Mouse (Mus musculus) limb, embryonic 14.5 days (tissue): ENCODE measurements around the gene Narfl. TPM values are rescaled to one million over a fixed set of nuclear protein-coding genes. Genes with fewer than 3 reads are reported as not detected.

Experiments
- ATAC-seq: fragments of 200-750 bp; cut with Nextera tagmentation; 2 replicates; pipeline ENCODE4 v1.8.0; 2017; ENCODE audit warnings: low read depth, moderate number of reproducible peaks, moderate TSS enrichment; ENCODE audit not compliant: low FRiP score
- DNase-seq: peaks from one replicate; pipeline ENCODE4 v3.0.0-alpha.2; 2015; ENCODE audit warnings: low spot score
- H3K27ac ChIP-seq: fragments of 300-500 bp; sonication (generic); replicated peaks from 2 replicates; pipeline ENCODE4 v1.5.1; 2014; ENCODE audit warnings: low read depth, mild to moderate bottlenecking, low read length, moderate library complexity, mixed read lengths
- H3K27me3 ChIP-seq: fragments of 300-500 bp; sonication (generic); 2 replicates; pipeline ENCODE4 v1.6.1; 2014; ENCODE audit warnings: low read length, mixed read lengths; ENCODE audit not compliant: control insufficient read depth, insufficient read depth
- H3K36me3 ChIP-seq: fragments of 300-500 bp; sonication (generic); 2 replicates; pipeline ENCODE4 v1.6.1; 2014; ENCODE audit warnings: mild to moderate bottlenecking, low read length, moderate library complexity, mixed read lengths; ENCODE audit not compliant: control insufficient read depth, insufficient read depth
- H3K4me1 ChIP-seq: fragments of 300-500 bp; sonication (generic); 2 replicates; pipeline ENCODE4 v1.6.1; 2014; ENCODE audit warnings: antibody characterized with exemption, low read length, mixed read lengths; ENCODE audit not compliant: control insufficient read depth, insufficient read depth
- H3K4me2 ChIP-seq: fragments of 300-500 bp; sonication (generic); replicated peaks from 2 replicates; pipeline ENCODE4 v1.6.1; 2014; ENCODE audit warnings: low read depth, mild to moderate bottlenecking, low read length, moderate library complexity; ENCODE audit not compliant: severe bottlenecking
- H3K4me3 ChIP-seq: fragments of 300-500 bp; sonication (generic); replicated peaks from 2 replicates; pipeline ENCODE4 v1.5.1; 2014; ENCODE audit warnings: low read length
- H3K9ac ChIP-seq: fragments of 300-500 bp; sonication (generic); 2 replicates; pipeline ENCODE4 v1.6.1; 2014; ENCODE audit warnings: mild to moderate bottlenecking, low read depth, low read length, moderate library complexity; ENCODE audit not compliant: severe bottlenecking
- H3K9me3 ChIP-seq: fragments of 300-500 bp; sonication (generic); 2 replicates; pipeline ENCODE4 v1.6.1; 2016; ENCODE audit warnings: low read length; ENCODE audit not compliant: control insufficient read depth
- POLR2A ChIP-seq: fragments of 200-500 bp; IDR thresholded peaks from 2 replicates; pipeline ENCODE4 v1.8.0; 2012; ENCODE audit warnings: inconsistent platforms, mild to moderate bottlenecking, moderate library complexity, borderline replicate concordance; ENCODE audit not compliant: insufficient read depth, insufficient read length; ENCODE audit errors: extremely low read depth
- WGBS: fragments of 180-500 bp; shearing (Covaris S2); extraction: QIAGEN DNeasy Blood & Tissue Kit; methylation state at CpG from one replicate; pipeline ENCODE4 v1.1.7; 2014; 5-methylcytosine and 5-hydroxymethylcytosine counted together
- polyA plus RNA-seq, 2 experiments: library from polyadenylated mRNA; depleted of rRNA in 1 of 2; stranded (reverse) in 1 of 2; unstranded in 1 of 2; fragments of >200 nt; fragmentation: Nextera tagmentation in 1 of 2; extraction: Ambion mirVana in 1 of 2; gene quantifications; 2 replicates each; pipeline versions ENCODE4 v1.2.1 to v1.2.3; 2012 to 2014

The Narfl gene
- polyA plus RNA-seq, 2 experiments: 24.2 to 24.9 TPM

DNA sequence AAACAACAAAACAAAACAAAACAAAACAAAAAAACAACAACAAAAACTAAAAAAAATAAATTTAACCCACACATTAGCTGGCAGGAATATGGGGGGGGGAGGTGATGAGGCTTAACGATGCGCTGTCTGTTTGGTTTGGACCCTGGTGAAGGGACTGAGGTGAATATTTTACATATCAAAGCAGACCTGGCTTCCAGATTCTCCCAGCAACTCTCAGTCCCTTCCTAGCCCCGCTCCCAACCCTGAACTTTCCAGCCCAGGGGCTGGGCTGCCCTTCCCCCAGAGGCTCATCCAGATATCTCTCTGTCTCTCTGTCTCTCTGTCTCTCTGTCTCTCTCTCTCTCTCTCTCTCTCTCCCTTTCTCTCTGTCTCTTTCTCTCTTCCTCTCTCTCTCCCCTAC, 11.0 kb upstream of the Narfl start:
- no peak overlapping the region for H3K27ac ChIP-seq
- H3K4me1 ChIP-seq: no peaks in the 10 kb centered on the region
- no peak overlapping the region for H3K9ac ChIP-seq
- no peak for ATAC-seq
- no peak overlapping the region for H3K4me3 ChIP-seq
- no peak for TF ChIP-seq POLR2A
- no peaks in the 10 kb centered on the region for H3K36me3 ChIP-seq
- no peak for DNase-seq
- no peaks in the 10 kb centered on the region for H3K27me3 ChIP-seq
- no peak overlapping the region for H3K4me2 ChIP-seq
- H3K9me3 ChIP-seq: no peaks in the 10 kb centered on the region
- 28% methylated on average over 3 of the region's 3 CpGs for WGBS

DNA sequence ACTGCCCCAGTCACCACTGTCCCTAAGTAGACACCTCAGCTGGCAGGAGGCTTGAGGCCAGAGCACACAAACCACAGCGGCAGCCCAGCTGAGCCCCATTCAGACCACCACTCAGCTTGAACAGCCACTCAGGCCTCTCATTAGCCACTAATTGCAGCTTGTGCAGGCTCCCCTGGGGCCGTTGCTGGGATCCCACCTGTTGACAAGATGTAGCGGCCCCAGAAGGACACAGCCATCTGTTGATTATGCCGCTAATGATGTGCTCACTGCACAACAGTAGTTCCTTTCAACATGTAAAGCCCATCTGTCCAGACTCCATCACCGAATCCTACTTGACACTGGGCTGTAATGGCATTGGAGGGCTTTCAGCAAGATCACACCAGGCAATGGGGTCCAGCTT, 7.7 kb upstream of the Narfl start:
- Histone ChIP-seq H3K27me3 (no peaks in the 10 kb centered on the region), H3K4me3 (no peak overlapping the region), H3K9ac (no peak overlapping the region), H3K4me2 (no peak overlapping the region), H3K9me3 (no peaks in the 10 kb centered on the region), H3K27ac (no peak overlapping the region), H3K4me1 (no peaks in the 10 kb centered on the region), H3K36me3 (no peaks in the 10 kb centered on the region)
- TF ChIP-seq POLR2A: no peak
- DNase-seq (no peak), ATAC-seq (no peak)
- WGBS: 8% methylated on average over 5 of the region's 5 CpGs

DNA sequence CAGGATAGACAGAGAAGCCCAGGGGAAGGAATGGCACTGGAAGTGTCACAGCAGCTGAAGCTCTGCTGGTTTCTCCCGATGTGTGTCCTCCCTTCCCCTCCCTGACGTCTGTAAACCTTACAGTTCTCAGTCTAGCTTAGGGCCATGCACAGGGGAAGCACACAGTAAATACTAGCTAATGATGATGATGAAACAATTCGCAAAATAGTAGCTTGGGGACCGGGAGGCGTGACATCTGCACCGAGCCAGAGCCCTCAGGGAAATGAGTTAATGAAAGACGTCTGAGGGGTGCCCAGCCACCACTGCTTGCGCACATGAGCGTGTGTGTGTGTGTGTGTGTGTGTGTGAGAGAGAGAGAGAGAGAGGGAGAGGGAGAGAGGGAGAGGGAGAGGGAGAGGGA, 4.2 kb upstream of the Narfl start:
- 28% methylated on average over 9 of the region's 9 CpGs for WGBS
- H3K9ac ChIP-seq: no peak overlapping the region
- H3K4me1 ChIP-seq: peaks cover 3% of the 10 kb centered on the region
- no peak overlapping the region for H3K4me2 ChIP-seq
- ATAC-seq: no peak
- no peaks in the 10 kb centered on the region for H3K27me3 ChIP-seq
- H3K36me3 ChIP-seq: no peaks in the 10 kb centered on the region
- DNase-seq: no peak
- no peaks in the 10 kb centered on the region for H3K9me3 ChIP-seq
- no peak for TF ChIP-seq POLR2A
- no peak overlapping the region for H3K27ac ChIP-seq
- no peak overlapping the region for H3K4me3 ChIP-seq

DNA sequence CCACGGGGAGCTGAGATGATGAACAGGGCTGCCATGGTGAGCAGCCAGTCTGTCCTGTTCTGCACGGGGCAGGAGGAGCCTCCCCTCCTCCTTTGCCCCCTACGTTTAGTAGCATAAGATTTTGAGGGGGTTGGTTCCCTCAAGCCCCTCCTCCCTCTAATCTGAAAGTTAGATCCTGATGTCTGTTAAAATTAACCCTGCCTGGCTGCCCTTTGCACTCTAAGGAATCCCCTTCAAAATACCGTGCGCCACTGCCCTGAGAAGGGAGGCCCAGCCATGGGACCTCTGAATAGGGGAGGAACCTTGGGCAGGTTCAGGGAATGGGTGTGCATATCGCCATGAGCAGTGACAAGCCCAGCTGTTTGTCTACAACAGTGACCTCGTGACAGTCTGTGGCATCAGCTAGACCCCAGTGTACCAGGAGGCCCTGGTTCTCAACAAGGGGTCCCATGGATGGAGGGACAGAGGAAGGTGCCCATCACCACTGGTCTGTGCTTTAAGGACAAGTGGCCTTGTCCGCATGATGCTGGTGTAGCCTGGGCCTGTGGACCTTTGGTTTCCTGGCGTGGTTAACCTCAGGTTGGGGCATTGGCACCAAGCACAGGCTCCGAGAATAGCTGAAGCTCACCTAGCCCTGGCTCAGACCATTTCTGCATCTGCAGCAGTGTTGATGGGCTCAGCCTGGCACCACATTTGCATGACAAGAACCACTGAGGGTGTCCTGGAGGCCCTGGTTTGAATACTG, 1.9 kb downstream of the Narfl start:
- Histone ChIP-seq H3K9ac (no peak overlapping the region), H3K4me2 (no peak overlapping the region), H3K27me3 (no peaks in the 10 kb centered on the region), H3K4me3 (no peak overlapping the region), H3K27ac (no peak overlapping the region), H3K9me3 (no peaks in the 10 kb centered on the region), H3K36me3 (peaks cover 9% of the 10 kb centered on the region), H3K4me1 (peaks cover 5% of the 10 kb centered on the region)
- 82% methylated on average over 10 of the region's 10 CpGs for whole genome bisulfite sequencing
- TF ChIP-seq POLR2A: no peak
- DNase-seq (no peak), ATAC-seq (no peak)

DNA sequence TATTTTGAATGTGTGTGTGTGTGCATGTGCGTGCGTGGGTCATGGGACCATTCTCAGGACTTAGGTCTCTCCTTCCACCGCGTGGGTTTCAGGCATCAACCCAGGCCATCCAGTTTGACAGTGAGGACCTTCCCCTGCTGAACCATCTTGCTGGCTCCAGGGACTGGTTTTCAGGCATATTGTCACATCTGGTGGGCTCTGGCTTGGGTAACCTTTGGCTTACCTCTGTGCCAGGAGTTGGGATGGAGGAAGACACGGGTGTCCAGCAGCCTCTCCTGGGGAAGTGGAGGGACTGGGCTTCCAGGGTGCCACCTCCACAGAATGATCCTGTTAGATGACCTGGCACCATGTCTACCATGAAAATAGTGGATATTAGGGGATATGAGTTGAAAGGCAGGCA, 4.4 kb downstream of the Narfl start:
- no peak overlapping the region for H3K27ac ChIP-seq
- H3K9ac ChIP-seq: no peak overlapping the region
- DNase-seq (no peak), ATAC-seq (no peak)
- H3K36me3 ChIP-seq: peaks cover 26% of the 10 kb centered on the region
- no peaks in the 10 kb centered on the region for H3K9me3 ChIP-seq
- H3K4me2 ChIP-seq: no peak overlapping the region
- no peak for TF ChIP-seq POLR2A
- H3K27me3 ChIP-seq: no peaks in the 10 kb centered on the region
- 94% methylated on average over 5 of the region's 5 CpGs for WGBS
- H3K4me3 ChIP-seq: no peak overlapping the region
- peaks cover 5% of the 10 kb centered on the region for H3K4me1 ChIP-seq
